Mouse (Mus musculus): ENCODE data around the gene Hist1h2ab.

DNA sequence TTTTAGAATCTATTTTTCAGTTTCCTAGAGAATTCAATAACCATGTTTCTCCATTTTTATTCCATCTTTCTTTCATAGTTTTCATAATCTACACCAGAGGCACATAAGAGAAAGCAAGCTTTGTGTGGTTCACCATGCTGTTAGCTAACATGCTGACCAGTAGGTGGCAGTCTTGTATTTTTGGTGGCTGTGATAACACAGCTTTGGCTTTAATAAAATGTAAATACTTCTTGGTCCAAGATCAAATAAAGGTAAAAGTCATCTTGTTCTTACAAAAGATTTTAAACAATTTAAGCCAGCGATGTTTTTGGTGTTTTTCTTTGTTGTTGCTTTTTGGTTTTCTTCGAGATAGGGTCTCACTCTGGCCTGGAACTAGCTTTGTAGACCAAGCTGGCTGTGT, 41.6 kb downstream of the Hist1h2ab start:
- TF ChIP-seq POLR2A (IDR thresholded peaks at IDR 0.05; ENCODE audit: insufficient read depth, low read length) (no peak), CTCF (IDR thresholded peaks at IDR 0.05; ENCODE audit: low read depth, low read length) (peak; percentile 6), EP300 (IDR thresholded peaks at IDR 0.05; ENCODE audit: insufficient read depth, low read depth, low read length) (no peak)

Data from ES-Bruce4 (cell line).